Mouse (Mus musculus): ENCODE measurements around the gene Fndc11.

The Fndc11 gene

GRCm38 (mm10) chr2:181218881-181219485 lies 830 bp upstream of the Fndc11 start:
- in situ Hi-C loops (cut with MboI, MseI), result no loop called here

- in situ Hi-C loops (cut with MboI, MseI), result no loop called here
Observed at GRCm38 (mm10) chr2:181220361-181220760, 548 bp downstream of the Fndc11 start.

- in situ Hi-C loops (cut with MboI, MseI), result no loop called here
Observed at GRCm38 (mm10) chr2:181224994-181225393, 5.2 kb downstream of the Fndc11 start.

- in situ Hi-C loops (cut with MboI, MseI), result no loop called here
Observed at GRCm38 (mm10) chr2:181227122-181227521, 7.3 kb downstream of the Fndc11 start.

- in situ Hi-C loops (cut with MboI, MseI), result no loop called here
Observed at GRCm38 (mm10) chr2:181228335-181228734, 8.5 kb downstream of the Fndc11 start.

GRCm38 (mm10) chr2:181231171-181231570 lies 11.4 kb downstream of the Fndc11 start:
- in situ Hi-C loops (cut with MboI, MseI), result no loop called here

GRCm38 (mm10) chr2:181233443-181233842 lies 13.6 kb downstream of the Fndc11 start:
- in situ Hi-C loops (cut with MboI, MseI), result no loop called here

GRCm38 (mm10) chr2:181234680-181235079 lies 14.9 kb downstream of the Fndc11 start:
- in situ Hi-C loops (cut with MboI, MseI), result no loop called here

GRCm38 (mm10) chr2:181235681-181236566 lies 16.1 kb downstream of the Fndc11 start:
- in situ Hi-C loops (cut with MboI, MseI), result no loop called here

GRCm38 (mm10) chr2:181237251-181238014 lies 17.6 kb downstream of the Fndc11 start:
- in situ Hi-C loops (cut with MboI, MseI), result no loop called here

GRCm38 (mm10) chr2:181238091-181238610 lies 18.3 kb downstream of the Fndc11 start:
- in situ Hi-C loops (cut with MboI, MseI), result no loop called here

- in situ Hi-C loops (cut with MboI, MseI), result no loop called here
Observed at GRCm38 (mm10) chr2:181238861-181239260, 19.0 kb downstream of the Fndc11 start.

- in situ Hi-C loops (cut with MboI, MseI), result no loop called here
Observed at GRCm38 (mm10) chr2:181239261-181239660, 19.4 kb downstream of the Fndc11 start.

GRCm38 (mm10) chr2:181240806-181241440 lies 21.1 kb downstream of the Fndc11 start:
- in situ Hi-C loops (cut with MboI, MseI), result no loop called here

GRCm38 (mm10) chr2:181241602-181242313 lies 21.9 kb downstream of the Fndc11 start, which contains the start of gene Helz2:
Gene Helz2, minus strand, starts transcription at chr2:181242027.
- in situ Hi-C loops (cut with MboI, MseI), result no loop called here

- in situ Hi-C loops (cut with MboI, MseI), result no loop called here
Observed at GRCm38 (mm10) chr2:181242314-181242665, 22.5 kb downstream of the Fndc11 start.

- in situ Hi-C loops (cut with MboI, MseI), result no loop called here
Observed at GRCm38 (mm10) chr2:181243706-181244394, 24.0 kb downstream of the Fndc11 start.

- in situ Hi-C loops (cut with MboI, MseI), result no loop called here
Observed at GRCm38 (mm10) chr2:181245031-181245430, 25.2 kb downstream of the Fndc11 start.

GRCm38 (mm10) chr2:181249217-181249616 lies 29.4 kb downstream of the Fndc11 start:
- in situ Hi-C loops (cut with MboI, MseI), result no loop called here

- in situ Hi-C loops (cut with MboI, MseI), result no loop called here
Observed at GRCm38 (mm10) chr2:181251841-181252240, 32.0 kb downstream of the Fndc11 start.

Data from T-helper 17 cell (primary cell).